Mouse (Mus musculus): ENCODE measurements at regions not wholly inside any gene's neighbourhood (a gene's known extent, or its start where the extent isn't known, plus 50 kb on each side); places are given as distances from the start of the nearest gene placed in this dataset.
"Not testable (repeated sequence)": the region's sequence is repeated elsewhere in the genome, so short reads cannot be mapped to it uniquely, and the experiment has no call there.

DNA sequence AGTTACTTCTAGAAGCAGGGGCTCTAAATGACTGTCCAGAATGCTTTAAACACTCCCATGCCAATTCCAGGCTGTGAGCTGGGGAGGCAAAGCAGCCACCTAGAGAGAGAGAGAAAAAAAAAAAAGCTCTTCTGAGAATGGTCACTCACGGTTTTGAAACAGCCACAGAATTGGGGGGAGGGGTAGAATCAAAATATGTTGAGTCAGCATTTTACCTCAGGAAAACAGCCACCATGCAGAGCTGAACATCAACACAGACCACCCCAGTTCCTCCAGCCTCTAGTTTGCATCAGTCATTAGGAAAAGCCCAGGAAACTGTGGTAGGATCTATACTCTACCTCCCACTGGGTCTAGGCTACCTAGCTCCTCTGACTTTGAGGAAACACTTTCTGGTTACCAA is 124.1 kb upstream of the Gm5150 start:
- Histone ChIP-seq H3K4me3 (ENCODE audit: low read depth, low read length) (no peak overlapping the region), H3K9me3 (ENCODE audit: control insufficient read depth, low read length) (no peaks in the 10 kb centered on the region), H3K27me3 (ENCODE audit: control insufficient read depth, insufficient read depth, low read length) (no peaks in the 10 kb centered on the region), H3K4me1 (replicated peaks; ENCODE audit: control insufficient read depth, insufficient read depth, low read length) (no peaks in the 10 kb centered on the region), H3K27ac (ENCODE audit: low read depth, low read length) (no peak overlapping the region), H3K36me3 (ENCODE audit: control insufficient read depth, insufficient read depth, low read length) (no peaks in the 10 kb centered on the region), H3K4me2 (replicated peaks; ENCODE audit: low read depth, low read length) (no peak overlapping the region), H3K9ac (ENCODE audit: low read depth, low read length) (no peak overlapping the region)
- DNase-seq (ENCODE audit: low spot score) (no peak), ATAC-seq (ENCODE audit: low FRiP score) (no peak)
- WGBS = 73% methylated on average over 1 of the region's 1 CpGs

DNA sequence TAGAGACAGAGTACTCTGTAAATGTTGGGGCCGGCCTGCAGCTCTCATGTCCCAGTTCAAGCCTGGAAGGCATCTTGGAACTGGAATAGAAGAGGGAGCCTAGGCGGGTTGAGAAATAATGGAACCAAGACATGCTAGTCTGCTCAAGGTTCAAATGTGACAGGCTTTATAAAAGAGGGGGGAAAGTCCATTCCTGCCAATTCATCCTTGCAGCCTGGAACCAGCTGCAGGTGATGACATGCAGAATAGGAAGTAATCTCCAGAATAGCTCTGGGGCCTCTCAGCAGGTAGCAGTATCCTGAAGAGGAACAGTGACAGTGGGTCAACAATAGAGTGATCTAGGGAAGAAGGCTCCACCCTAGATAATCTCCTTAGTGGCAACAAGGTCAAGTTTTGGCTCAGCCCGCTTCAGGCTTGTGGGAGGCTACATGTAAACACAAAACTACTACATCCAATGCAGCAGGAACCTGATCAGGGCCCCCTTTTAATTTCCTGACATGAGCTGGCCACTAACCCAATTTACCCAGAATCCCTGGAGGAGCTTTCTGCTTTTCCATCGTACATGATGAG is 119.2 kb upstream of the Gm5150 start:
- WGBS = 77% methylated on average over 4 of the region's 4 CpGs

GRCm38 (mm10) chr3:16115944-16116343 is 109.7 kb upstream of the Gm5150 start:
- 67% methylated on average over 2 of the region's 2 CpGs for WGBS

More for the DNA sequence above, 119.2 kb upstream of the Gm5150 start:
- not testable (repeated sequence) for H3K4me1 ChIP-seq (replicated peaks; ENCODE audit: control insufficient read depth, insufficient read depth, low read length); H3K9ac ChIP-seq (ENCODE audit: low read depth, low read length); H3K27ac ChIP-seq (ENCODE audit: low read depth, low read length); ATAC-seq (ENCODE audit: low FRiP score); DNase-seq (ENCODE audit: low spot score); H3K36me3 ChIP-seq (ENCODE audit: control insufficient read depth, insufficient read depth, low read length); H3K4me2 ChIP-seq (replicated peaks; ENCODE audit: low read depth, low read length); H3K9me3 ChIP-seq (ENCODE audit: control insufficient read depth, low read length); H3K4me3 ChIP-seq (ENCODE audit: low read depth, low read length); H3K27me3 ChIP-seq (ENCODE audit: control insufficient read depth, insufficient read depth, low read length)

DNA sequence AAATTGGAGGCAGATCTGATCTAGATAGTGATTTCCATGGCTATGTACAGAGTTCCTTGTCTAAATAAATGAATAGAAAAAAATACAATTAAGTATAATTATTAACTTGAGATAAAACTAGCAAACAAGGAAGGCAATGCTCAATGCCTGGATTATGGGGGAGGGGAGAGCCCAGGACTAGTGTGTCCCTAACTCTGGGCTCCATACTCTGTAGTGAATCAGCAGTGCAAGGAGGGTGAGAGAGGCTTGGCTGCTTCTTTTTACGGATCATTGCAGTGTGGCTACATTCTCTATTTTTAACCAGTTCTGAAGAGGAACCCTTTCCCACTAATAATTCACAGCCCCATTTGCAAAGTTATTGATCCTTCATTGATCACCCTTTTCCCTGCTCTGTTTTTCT is 101.3 kb upstream of the Gm5150 start:
- Histone ChIP-seq H3K9ac (ENCODE audit: low read depth, low read length) (no peak overlapping the region), H3K9me3 (ENCODE audit: control insufficient read depth, low read length) (no peaks in the 10 kb centered on the region), H3K4me1 (replicated peaks; ENCODE audit: control insufficient read depth, insufficient read depth, low read length) (no peaks in the 10 kb centered on the region), H3K27ac (ENCODE audit: low read depth, low read length) (no peak overlapping the region), H3K27me3 (ENCODE audit: control insufficient read depth, insufficient read depth, low read length) (no peaks in the 10 kb centered on the region), H3K4me2 (replicated peaks; ENCODE audit: low read depth, low read length) (no peak overlapping the region), H3K36me3 (ENCODE audit: control insufficient read depth, insufficient read depth, low read length) (no peaks in the 10 kb centered on the region), H3K4me3 (ENCODE audit: low read depth, low read length) (no peak overlapping the region)
- 82% methylated on average over 1 of the region's 1 CpGs for WGBS
- DNase-seq (ENCODE audit: low spot score) = no peak
- ATAC-seq (ENCODE audit: low FRiP score) = no peak

More at GRCm38 (mm10) chr3:16115944-16116343, 109.7 kb upstream of the Gm5150 start:
- Histone ChIP-seq H3K9ac (ENCODE audit: low read depth, low read length) (no peak overlapping the region), H3K36me3 (ENCODE audit: control insufficient read depth, insufficient read depth, low read length) (no peaks in the 10 kb centered on the region), H3K4me2 (replicated peaks; ENCODE audit: low read depth, low read length) (no peak overlapping the region), H3K9me3 (ENCODE audit: control insufficient read depth, low read length) (no peaks in the 10 kb centered on the region), H3K4me1 (replicated peaks; ENCODE audit: control insufficient read depth, insufficient read depth, low read length) (no peaks in the 10 kb centered on the region), H3K4me3 (ENCODE audit: low read depth, low read length) (no peak overlapping the region), H3K27ac (ENCODE audit: low read depth, low read length) (no peak overlapping the region), H3K27me3 (ENCODE audit: control insufficient read depth, insufficient read depth, low read length) (no peaks in the 10 kb centered on the region)
- DNase-seq (ENCODE audit: low spot score) (no peak), ATAC-seq (ENCODE audit: low FRiP score) (no peak)

DNA sequence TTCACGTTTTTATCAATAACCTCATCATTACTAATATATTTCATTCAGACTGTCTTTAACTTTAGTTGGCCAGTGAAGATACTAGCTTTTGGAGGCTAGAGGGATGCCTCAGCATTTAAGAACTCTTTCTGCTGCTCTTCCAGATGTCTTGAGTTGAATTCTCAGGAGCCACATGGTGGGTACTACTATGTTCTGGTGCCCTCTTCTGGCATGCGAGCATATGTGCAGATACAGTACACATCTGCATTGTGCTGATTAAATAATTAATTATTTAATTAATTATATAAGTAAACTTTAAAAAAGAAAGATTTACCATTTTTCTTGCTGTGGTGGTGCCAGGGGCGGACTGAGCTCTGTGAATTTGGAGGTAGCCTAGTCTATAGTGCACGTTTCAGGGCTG is 98.8 kb upstream of the Gm5150 start:
- H3K36me3 ChIP-seq (ENCODE audit: control insufficient read depth, insufficient read depth, low read length) = no peaks in the 10 kb centered on the region
- H3K9ac ChIP-seq (ENCODE audit: low read depth, low read length) = no peak overlapping the region
- H3K4me2 ChIP-seq (replicated peaks; ENCODE audit: low read depth, low read length) = no peak overlapping the region
- no peaks in the 10 kb centered on the region for H3K27me3 ChIP-seq (ENCODE audit: control insufficient read depth, insufficient read depth, low read length)
- ATAC-seq (ENCODE audit: low FRiP score) (no peak), DNase-seq (ENCODE audit: low spot score) (no peak)
- WGBS = 75% methylated on average over 4 of the region's 4 CpGs
- H3K4me1 ChIP-seq (replicated peaks; ENCODE audit: control insufficient read depth, insufficient read depth, low read length) = no peaks in the 10 kb centered on the region
- no peaks in the 10 kb centered on the region for H3K9me3 ChIP-seq (ENCODE audit: control insufficient read depth, low read length)
- no peak overlapping the region for H3K4me3 ChIP-seq (ENCODE audit: low read depth, low read length)
- H3K27ac ChIP-seq (ENCODE audit: low read depth, low read length) = no peak overlapping the region

DNA sequence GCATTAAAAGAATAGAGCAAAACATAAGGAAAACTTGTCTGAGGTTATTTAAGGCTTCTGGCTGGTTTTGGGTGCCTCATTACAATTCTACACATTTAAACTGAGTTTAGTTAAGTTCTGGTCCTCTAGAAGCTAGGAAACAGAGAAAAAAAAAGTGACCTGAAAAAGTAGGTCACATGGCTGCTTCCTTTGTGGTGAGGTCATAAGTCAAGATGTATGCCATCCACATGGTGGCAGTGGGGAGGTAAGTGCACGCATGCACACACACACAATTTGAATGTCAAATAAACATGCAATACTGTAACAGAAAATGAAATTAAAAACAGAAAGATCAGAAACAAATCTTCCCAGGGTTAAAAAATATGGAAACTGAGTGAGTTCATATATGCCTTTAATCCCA is 96.9 kb upstream of the Gm5150 start:
- no peak for ATAC-seq (ENCODE audit: low FRiP score)
- no peak overlapping the region for H3K27ac ChIP-seq (ENCODE audit: low read depth, low read length)
- no peak overlapping the region for H3K4me3 ChIP-seq (ENCODE audit: low read depth, low read length)
- H3K9me3 ChIP-seq (ENCODE audit: control insufficient read depth, low read length) = no peaks in the 10 kb centered on the region
- no peak overlapping the region for H3K4me2 ChIP-seq (replicated peaks; ENCODE audit: low read depth, low read length)
- no peaks in the 10 kb centered on the region for H3K36me3 ChIP-seq (ENCODE audit: control insufficient read depth, insufficient read depth, low read length)
- no peaks in the 10 kb centered on the region for H3K4me1 ChIP-seq (replicated peaks; ENCODE audit: control insufficient read depth, insufficient read depth, low read length)
- WGBS = 86% methylated on average over 1 of the region's 1 CpGs
- DNase-seq (ENCODE audit: low spot score) = no peak
- H3K9ac ChIP-seq (ENCODE audit: low read depth, low read length) = no peak overlapping the region
- H3K27me3 ChIP-seq (ENCODE audit: control insufficient read depth, insufficient read depth, low read length) = no peaks in the 10 kb centered on the region

DNA sequence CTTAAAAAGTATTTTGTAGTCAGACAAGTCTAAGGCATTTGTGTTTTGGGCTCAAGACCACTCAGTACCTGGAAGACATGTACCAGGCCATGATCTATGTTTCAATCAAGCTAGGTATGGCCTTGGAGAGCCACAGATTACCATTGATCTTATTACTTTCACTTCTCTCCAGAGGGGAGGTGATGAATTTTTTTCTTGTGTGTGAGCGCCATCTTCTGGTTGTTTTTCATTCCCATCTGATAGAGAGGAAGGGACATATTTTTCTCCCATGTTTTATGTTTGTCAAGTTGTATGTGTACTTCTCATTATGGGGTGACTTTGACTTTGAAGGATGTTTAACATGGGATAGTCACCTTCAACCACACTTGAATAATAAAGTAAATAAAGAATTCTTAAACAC is 80.3 kb upstream of the Gm5150 start:
- Histone ChIP-seq H3K9ac (ENCODE audit: low read depth, low read length) (no peak overlapping the region), H3K27me3 (ENCODE audit: control insufficient read depth, insufficient read depth, low read length) (no peaks in the 10 kb centered on the region), H3K4me2 (replicated peaks; ENCODE audit: low read depth, low read length) (no peak overlapping the region), H3K27ac (ENCODE audit: low read depth, low read length) (no peak overlapping the region), H3K36me3 (ENCODE audit: control insufficient read depth, insufficient read depth, low read length) (no peaks in the 10 kb centered on the region), H3K9me3 (ENCODE audit: control insufficient read depth, low read length) (no peaks in the 10 kb centered on the region), H3K4me1 (replicated peaks; ENCODE audit: control insufficient read depth, insufficient read depth, low read length) (no peaks in the 10 kb centered on the region), H3K4me3 (ENCODE audit: low read depth, low read length) (no peak overlapping the region)
- no peak; the same call in 1 of the 2 replicates for ATAC-seq (ENCODE audit: low FRiP score)
- WGBS = 10% methylated on average over 1 of the region's 1 CpGs
- peak; percentile 25 for DNase-seq (ENCODE audit: low spot score)

GRCm38 (mm10) chr3:16085288-16085687 is 79.1 kb upstream of the Gm5150 start:
- Histone ChIP-seq H3K4me3 (ENCODE audit: low read depth, low read length) (no peak overlapping the region), H3K27ac (ENCODE audit: low read depth, low read length) (no peak overlapping the region), H3K27me3 (ENCODE audit: control insufficient read depth, insufficient read depth, low read length) (no peaks in the 10 kb centered on the region), H3K4me2 (replicated peaks; ENCODE audit: low read depth, low read length) (no peak overlapping the region), H3K9me3 (ENCODE audit: control insufficient read depth, low read length) (no peaks in the 10 kb centered on the region), H3K9ac (ENCODE audit: low read depth, low read length) (no peak overlapping the region), H3K36me3 (ENCODE audit: control insufficient read depth, insufficient read depth, low read length) (no peaks in the 10 kb centered on the region), H3K4me1 (replicated peaks; ENCODE audit: control insufficient read depth, insufficient read depth, low read length) (no peaks in the 10 kb centered on the region)
- DNase-seq (ENCODE audit: low spot score) (no peak), ATAC-seq (ENCODE audit: low FRiP score) (no peak)
- 80% methylated on average over 3 of the region's 3 CpGs for WGBS

GRCm38 (mm10) chr3:16079178-16079577 is 72.9 kb upstream of the Gm5150 start:
- Histone ChIP-seq H3K9ac (ENCODE audit: low read depth, low read length) (no peak overlapping the region), H3K36me3 (ENCODE audit: control insufficient read depth, insufficient read depth, low read length) (no peaks in the 10 kb centered on the region), H3K27me3 (ENCODE audit: control insufficient read depth, insufficient read depth, low read length) (no peaks in the 10 kb centered on the region), H3K4me3 (ENCODE audit: low read depth, low read length) (no peak overlapping the region), H3K4me1 (replicated peaks; ENCODE audit: control insufficient read depth, insufficient read depth, low read length) (no peaks in the 10 kb centered on the region), H3K4me2 (replicated peaks; ENCODE audit: low read depth, low read length) (no peak overlapping the region), H3K9me3 (ENCODE audit: control insufficient read depth, low read length) (no peaks in the 10 kb centered on the region), H3K27ac (ENCODE audit: low read depth, low read length) (no peak overlapping the region)
- WGBS = 88% methylated on average over 2 of the region's 2 CpGs
- ATAC-seq (ENCODE audit: low FRiP score) = no peak
- no peak for DNase-seq (ENCODE audit: low spot score)

All from hindbrain, embryonic 11.5 days (tissue).